Mouse (Mus musculus): ENCODE results near the gene Babam2.

Gene Babam2

GRCm38 (mm10) chr5:31697644-31698296 lies at the start of gene Babam2:
TSS of gene Babam2 (plus strand) at chr5:31697684.
- peak; percentile 86 for DNase-seq (ENCODE audit: low spot score)

- DNase-seq (ENCODE audit: low spot score) = no peak
Observed at GRCm38 (mm10) chr5:31650518-31651288, 46.8 kb upstream of the Babam2 start.

GRCm38 (mm10) chr5:31655688-31656190 lies 41.7 kb upstream of the Babam2 start:
- no peak for DNase-seq (ENCODE audit: low spot score)

- DNase-seq (ENCODE audit: low spot score) = no peak
Observed at GRCm38 (mm10) chr5:31666176-31666575, 31.3 kb upstream of the Babam2 start.

GRCm38 (mm10) chr5:31668325-31668968 lies 29.0 kb upstream of the Babam2 start:
- no peak for DNase-seq (ENCODE audit: low spot score)

GRCm38 (mm10) chr5:31669984-31670383 lies 27.5 kb upstream of the Babam2 start:
- DNase-seq (ENCODE audit: low spot score) = no peak

- no peak for DNase-seq (ENCODE audit: low spot score)
Observed at GRCm38 (mm10) chr5:31671137-31671536, 26.3 kb upstream of the Babam2 start.

GRCm38 (mm10) chr5:31673431-31673830 lies 24.1 kb upstream of the Babam2 start:
- DNase-seq (ENCODE audit: low spot score) = no peak

- DNase-seq (ENCODE audit: low spot score) = no peak
Observed at GRCm38 (mm10) chr5:31678000-31678399, 19.5 kb upstream of the Babam2 start.

GRCm38 (mm10) chr5:31680183-31680582 lies 17.3 kb upstream of the Babam2 start:
- DNase-seq (ENCODE audit: low spot score) = no peak

- no peak for DNase-seq (ENCODE audit: low spot score)
Observed at GRCm38 (mm10) chr5:31682305-31682704, 15.2 kb upstream of the Babam2 start.

GRCm38 (mm10) chr5:31686040-31686439 lies 11.4 kb upstream of the Babam2 start:
- no peak for DNase-seq (ENCODE audit: low spot score)

GRCm38 (mm10) chr5:31687972-31688371 lies 9.5 kb upstream of the Babam2 start:
- no peak for DNase-seq (ENCODE audit: low spot score)

- DNase-seq (ENCODE audit: low spot score) = no peak
Observed at GRCm38 (mm10) chr5:31693191-31693590, 4.3 kb upstream of the Babam2 start.

GRCm38 (mm10) chr5:31696971-31697643 lies 377 bp upstream of the Babam2 start, which contains the start of gene Rbks:
TSS of gene Rbks (minus strand) at chr5:31697627.
- DNase-seq (ENCODE audit: low spot score) = no peak

- DNase-seq (ENCODE audit: low spot score) = peak; percentile 78
Observed at GRCm38 (mm10) chr5:31698297-31698726, 828 bp downstream of the Babam2 start.

- no peak for DNase-seq (ENCODE audit: low spot score)
Observed at GRCm38 (mm10) chr5:31698931-31699330, 1.4 kb downstream of the Babam2 start.

- no peak for DNase-seq (ENCODE audit: low spot score)
Observed at GRCm38 (mm10) chr5:31699397-31699796, 1.9 kb downstream of the Babam2 start.

- no peak for DNase-seq (ENCODE audit: low spot score)
Observed at GRCm38 (mm10) chr5:31704971-31705370, 7.5 kb downstream of the Babam2 start.

- DNase-seq (ENCODE audit: low spot score) = no peak
Observed at GRCm38 (mm10) chr5:31706826-31707225, 9.3 kb downstream of the Babam2 start.

- DNase-seq (ENCODE audit: low spot score) = no peak
Observed at GRCm38 (mm10) chr5:31709389-31709788, 11.9 kb downstream of the Babam2 start.

GRCm38 (mm10) chr5:31713280-31713711 lies 15.8 kb downstream of the Babam2 start:
- DNase-seq (ENCODE audit: low spot score) = no peak
